Mouse (Mus musculus) heart, postnatal 25 days (tissue): Measurements from ENCODE around the gene Mr1. TPM values are rescaled to one million over a fixed set of nuclear protein-coding genes. Genes with fewer than 3 reads are reported as not detected.

Experiments
- DNase-seq: peaks from one replicate; pipeline ENCODE4 v3.0.0; 2022; ENCODE audit warnings: low spot score
- intact Hi-C: fragments of 180-260 bp; cut with DNase I; formaldehyde crosslinking; loops from one replicate; pipeline ENCODE4 v1.15.1; 2025
- total RNA-seq, 2 experiments: library from RNA; stranded (reverse); gene quantifications; 2 replicates each; pipeline ENCODE4 v1.2.3; 2021

Gene Mr1
- total RNA-seq, 2 experiments from 2014 or later, result 5.9 to 6.4 TPM

DNA sequence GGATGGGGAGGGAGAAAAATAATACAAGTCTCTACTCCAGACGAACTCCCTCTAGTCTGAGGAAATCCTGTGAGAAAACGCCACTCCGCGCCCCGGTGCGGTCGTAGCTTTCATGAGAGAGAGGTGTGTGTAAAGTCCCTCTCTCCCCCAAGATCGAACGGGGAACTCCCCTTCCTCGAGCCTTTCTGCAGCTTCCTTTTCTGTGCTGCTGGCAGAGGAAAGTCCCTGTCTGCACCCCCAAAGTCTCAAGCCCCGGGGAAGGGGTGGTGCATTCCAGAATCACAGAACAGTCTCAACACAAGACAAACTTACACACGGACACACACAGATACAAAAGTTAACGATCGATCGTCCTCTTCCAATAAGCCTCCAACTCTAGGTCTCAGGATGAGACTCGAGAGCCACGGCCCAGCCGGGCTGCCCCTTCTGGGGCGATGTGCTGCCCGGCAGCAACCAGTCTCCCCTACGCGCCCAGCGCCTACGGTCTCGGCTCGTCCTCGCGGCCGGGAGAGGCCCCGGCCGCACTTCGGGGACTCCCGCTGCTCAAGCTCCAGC, 48.6 kb downstream of the Mr1 start:
- no peak for DNase-seq
- intact Hi-C loops, result loop anchor here (1.0 to 5.0 kb wide), 4 partner anchors 13 to 59 kb away; partner anchors contain the start of gene Stx6

DNA sequence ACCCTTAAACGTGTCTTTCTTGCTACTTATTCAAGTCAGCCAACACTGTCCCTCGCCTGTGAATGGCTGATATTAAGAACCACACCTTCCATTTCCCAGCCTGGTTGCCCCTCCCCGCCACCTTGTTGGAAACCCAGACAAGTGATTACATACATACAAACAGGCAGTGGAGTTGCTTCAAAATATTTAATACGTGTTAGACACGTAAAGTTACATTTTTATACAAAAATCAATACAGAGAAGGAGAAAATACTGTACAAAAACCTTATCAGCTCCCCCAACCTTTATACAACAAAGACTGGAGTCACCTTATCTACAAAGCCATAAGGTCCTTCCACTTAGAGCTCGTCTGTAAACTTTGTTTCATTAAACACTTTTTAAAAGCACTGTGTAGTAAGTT, 49.3 kb downstream of the Mr1 start:
- DNase-seq, result no peak
- intact Hi-C loops, result loop anchor here (5.0 kb wide), 1 partner anchor 60 kb away; the partner anchor contains the start of gene Stx6

DNA sequence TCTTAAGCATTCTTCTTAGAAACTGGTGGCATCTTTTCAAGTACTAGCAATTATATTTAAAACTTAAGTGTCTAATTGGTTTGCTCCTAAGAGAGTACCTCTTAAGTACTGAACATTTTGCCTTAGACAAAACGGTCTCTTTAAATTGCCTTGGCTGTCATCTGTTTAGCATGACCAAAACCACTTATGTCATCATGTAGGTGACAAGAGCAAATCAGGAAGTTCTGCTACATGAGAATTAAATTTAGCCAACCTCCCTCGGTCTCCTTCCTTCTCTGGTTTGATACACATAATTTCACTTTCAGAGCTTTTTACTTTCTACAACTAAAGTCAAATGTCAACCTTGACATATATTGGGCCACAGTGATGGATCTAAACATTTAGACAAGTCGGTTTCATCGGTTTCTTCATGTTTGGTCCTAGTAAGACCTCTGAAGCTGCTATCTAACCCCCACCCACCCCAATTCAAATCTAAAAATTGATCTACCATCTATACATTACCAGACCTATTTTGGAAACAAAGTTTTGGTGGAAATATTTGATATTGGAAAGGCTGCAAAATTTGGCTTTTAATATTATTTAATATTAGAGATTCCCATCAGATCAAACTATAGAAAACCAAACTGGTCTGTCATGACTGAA, 49.9 kb downstream of the Mr1 start:
- no peak for DNase-seq
- intact Hi-C loops, result loop anchor here (5.0 kb wide), 1 partner anchor 61 kb away; the partner anchor contains the start of gene Stx6

- DNase-seq, result no peak
- intact Hi-C loops, result no loop called here
Measured at GRCm38 (mm10) chr1:155093971-155094707, 52.5 kb downstream of the Mr1 start.

- DNase-seq, result no peak
Measured at GRCm38 (mm10) chr1:155093145-155093791, 53.3 kb downstream of the Mr1 start.

GRCm38 (mm10) chr1:155091842-155092800, 54.5 kb downstream of the Mr1 start:
- DNase-seq, result no peak
- intact Hi-C loops, result no loop called here

More at GRCm38 (mm10) chr1:155093145-155093791, 53.3 kb downstream of the Mr1 start:
- intact Hi-C loops, result no loop called here

DNA sequence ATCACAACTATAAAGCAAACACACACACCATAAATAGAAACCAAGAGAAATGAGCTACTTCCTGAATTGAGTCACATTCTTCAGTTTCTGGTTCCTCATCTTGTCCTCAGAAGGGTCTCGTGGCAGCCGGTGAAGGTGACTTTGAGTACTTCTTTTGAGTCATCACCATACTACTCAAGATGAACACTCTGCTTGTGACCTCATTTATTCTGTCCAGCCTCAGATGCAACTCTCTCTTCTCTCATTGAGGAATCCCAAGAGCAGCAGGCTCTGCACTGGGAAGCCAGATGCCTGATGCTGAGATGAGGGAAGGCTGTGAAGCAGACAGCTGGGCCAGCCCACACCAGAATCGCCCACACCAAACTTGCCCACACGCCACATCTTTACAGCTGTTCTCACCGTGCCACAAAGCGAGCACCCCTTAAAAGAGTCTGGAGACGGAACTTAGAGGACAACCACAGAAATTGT, 55.2 kb downstream of the Mr1 start:
- intact Hi-C loops, result no loop called here
- no peak for DNase-seq

GRCm38 (mm10) chr1:155090736-155091135, 55.9 kb downstream of the Mr1 start:
- intact Hi-C loops, result no loop called here
- DNase-seq, result no peak

- intact Hi-C loops, result no loop called here
- no peak for DNase-seq
Measured at GRCm38 (mm10) chr1:155090327-155090726, 56.3 kb downstream of the Mr1 start.

DNA sequence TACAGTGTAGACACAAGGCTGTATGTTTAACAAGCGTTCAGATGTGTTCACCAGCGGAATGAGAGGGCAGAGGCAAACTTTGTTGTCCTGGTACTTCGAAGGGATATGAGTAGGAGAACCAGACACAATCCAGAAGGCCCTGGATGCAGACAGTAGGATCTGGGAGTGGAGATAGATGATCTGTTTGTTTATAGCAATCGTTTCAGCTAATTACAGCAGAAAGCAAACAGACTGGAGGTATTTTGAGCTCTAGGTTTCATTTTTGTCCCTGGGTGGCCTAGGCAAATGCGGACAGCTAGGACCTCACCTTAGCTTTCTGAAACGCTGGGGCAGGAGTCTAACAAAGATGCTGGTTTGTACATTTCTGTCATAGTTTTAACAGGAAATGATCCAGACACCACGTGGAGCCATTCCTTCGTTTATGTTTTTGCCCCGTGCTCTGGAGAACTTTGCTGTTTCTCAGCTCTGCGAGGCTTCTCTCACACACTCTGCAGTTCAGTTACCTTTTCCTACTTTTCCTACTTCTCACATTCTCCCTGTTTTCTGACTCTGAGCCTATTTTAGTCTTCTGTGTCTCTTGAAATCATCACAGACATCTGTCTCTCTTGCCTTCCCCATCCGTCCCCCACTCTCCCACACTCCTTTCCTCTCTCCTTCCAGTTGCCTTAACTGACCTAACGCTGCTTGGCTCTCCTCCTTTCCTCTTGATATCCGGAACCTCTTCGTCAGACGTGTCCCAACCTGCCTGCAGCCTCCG, 57.6 kb downstream of the Mr1 start:
- intact Hi-C loops, result no loop called here
- DNase-seq, result no peak

- no peak for DNase-seq
- intact Hi-C loops, result no loop called here
Measured at GRCm38 (mm10) chr1:155088046-155088445, 58.6 kb downstream of the Mr1 start.

- DNase-seq, result no peak
- intact Hi-C loops, result no loop called here
Measured at GRCm38 (mm10) chr1:155086893-155087292, 59.7 kb downstream of the Mr1 start.

- no peak for DNase-seq
- intact Hi-C loops, result no loop called here
Measured at GRCm38 (mm10) chr1:155086416-155086815, 60.2 kb downstream of the Mr1 start.

DNA sequence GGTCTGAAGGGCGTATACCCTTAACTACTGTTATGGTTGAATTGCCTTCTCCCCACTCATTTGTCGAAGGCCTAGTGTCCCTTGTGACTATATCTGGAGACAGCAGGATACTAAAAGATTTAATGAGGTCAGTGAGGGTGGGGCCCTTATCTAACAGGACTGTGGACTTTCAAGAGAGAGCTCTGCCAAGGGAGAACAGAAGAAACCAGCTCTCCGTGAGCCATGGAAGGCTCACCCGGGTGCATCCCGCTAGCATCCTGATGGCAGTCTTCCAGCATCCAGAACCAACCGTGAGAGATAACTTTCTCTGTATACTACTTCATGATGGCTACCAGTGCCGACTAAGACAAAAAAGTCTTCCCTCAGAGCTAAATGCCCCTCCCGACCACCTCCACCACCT, 61.8 kb downstream of the Mr1 start:
- no peak for DNase-seq

GRCm38 (mm10) chr1:155083271-155084265, 63.0 kb downstream of the Mr1 start:
- peak; percentile 90 for DNase-seq
- intact Hi-C loops, result loop anchor here (1.0 to 2.0 kb wide), 2 partner anchors 15 to 21 kb away; partner anchors contain the start of gene Ier5

More for the DNA sequence above, 61.8 kb downstream of the Mr1 start:
- intact Hi-C loops, result loop anchor here (2.0 kb wide), 1 partner anchor 14 kb away; the partner anchor contains the start of gene Ier5

DNA sequence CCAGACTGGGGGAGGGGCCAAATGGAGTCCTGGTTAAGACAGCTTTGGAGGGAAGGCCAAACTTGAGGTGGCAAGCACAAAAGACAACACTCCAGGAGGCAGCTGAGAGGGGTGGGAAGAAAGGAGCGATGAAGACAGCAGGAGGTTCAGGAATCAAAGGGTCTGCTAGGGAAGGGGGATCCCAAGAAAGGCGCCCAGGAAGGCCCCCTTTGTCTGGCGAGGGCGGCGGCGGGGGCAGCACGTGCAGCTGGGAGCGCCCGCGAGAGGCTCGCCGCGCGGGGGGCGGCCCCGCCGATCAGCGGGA, 63.7 kb downstream of the Mr1 start:
- DNase-seq, result no peak
- intact Hi-C loops, result loop anchor here (1.0 kb wide), 1 partner anchor 21 kb away; no protein-coding TSS in a partner anchor
